Mouse (Mus musculus) gastrocnemius, adult 2 months (tissue): ENCODE results near the gene Mob1a. TPM values are rescaled to one million over a fixed set of nuclear protein-coding genes. Genes with fewer than 3 reads are reported as not detected.
A peak's percentile ranks its signal among the peaks of the same experiment; 100 is the strongest.

Source experiments
- DNase-seq: peaks from one replicate; pipeline ENCODE4 v3.0.0; 2022
- H3K27ac ChIP-seq: fragments of 200-600 bp; 2 replicates; pipeline ENCODE4 v1.8.1; 2022; ENCODE audit warnings: mild to moderate bottlenecking
- H3K4me3 ChIP-seq: fragments of 200-600 bp; 2 replicates; pipeline ENCODE4 v1.8.1; 2022; ENCODE audit warnings: mild to moderate bottlenecking, moderate library complexity
- CTCF ChIP-seq: fragments of 200-600 bp; IDR thresholded peaks from 2 replicates; pipeline ENCODE4 v1.8.1; 2022; ENCODE audit warnings: antibody characterized with exemption, mild to moderate bottlenecking, moderate library complexity
- intact Hi-C: fragments of 180-260 bp; cut with DNase I; formaldehyde crosslinking; loops from one replicate; pipeline ENCODE4 v1.15.1; 2025
- long read RNA-seq, 2 experiments: library from polyadenylated mRNA; stranded (forward); transcript quantifications; one replicate each; pipeline ENCODE4 v2.0.0; 2021
- total RNA-seq, 2 experiments: library from RNA; stranded (reverse); gene quantifications; 2 replicates each; pipeline ENCODE4 v1.2.3; 2021

The Mob1a gene
- total RNA-seq: 10 to 100 TPM in 1 of 2 experiments, 1 to 10 TPM in 1; 7.4 to 12.6 TPM
- long read RNA-seq, experiment 1, full-length matches to known transcripts: 2 of 7 reads
- long read RNA-seq, experiment 1, partial matches to known transcripts: 0 of 7 reads
- long read RNA-seq, experiment 1, other reads (novel, unspliced or antisense): 5 of 7 reads
- long read RNA-seq, experiment 2, full-length matches to known transcripts: 2 of 9 reads
- long read RNA-seq, experiment 2, partial matches to known transcripts: 1 of 9 reads
- long read RNA-seq, experiment 2, other reads (novel, unspliced or antisense): 6 of 9 reads

- peak within 1 kb of the TSS; percentile 92 for H3K4me3 ChIP-seq
- no peak for TF ChIP-seq CTCF
- intact Hi-C loops: no loop called here
- peak; percentile 97 for DNase-seq
- peak within 1 kb of the TSS; percentile 98 for H3K27ac ChIP-seq
These were observed at the start of gene Mob1a, which contains the start of gene Mthfd2 for GRCm38 (mm10) chr6:83325525-83326393. Gene Mob1a, plus strand, starts transcription at chr6:83326016. Gene Mthfd2, minus strand, starts transcription at chr6:83325908.

- H3K27ac ChIP-seq: no peak overlapping the region
- TF ChIP-seq CTCF: no peak
- no peak overlapping the region for H3K4me3 ChIP-seq
- intact Hi-C loops: no loop called here
- no peak for DNase-seq
These were observed 48.7 kb upstream of the Mob1a start for GRCm38 (mm10) chr6:83277151-83277550.

DNA sequence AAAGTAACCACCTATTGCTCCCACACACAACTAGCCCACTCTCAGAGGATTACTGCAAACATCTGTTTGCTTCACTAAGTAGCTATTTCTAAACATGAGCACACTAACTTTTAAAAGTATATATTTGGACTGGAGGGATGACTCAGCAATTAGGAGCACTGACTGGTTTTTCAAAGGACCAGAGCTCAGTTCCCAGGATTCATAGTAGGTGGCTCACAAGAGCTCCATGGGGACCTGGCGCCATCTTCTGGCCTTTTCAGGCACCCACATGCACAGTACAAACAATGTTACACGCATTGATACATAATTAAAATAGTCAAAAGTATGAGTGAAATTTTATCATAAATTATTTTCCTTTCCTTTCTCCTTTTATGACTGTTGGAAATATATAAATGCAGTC lies 46.9 kb upstream of the Mob1a start:
- peak; percentile 71 for TF ChIP-seq CTCF
- intact Hi-C loops: no loop called here
- Histone ChIP-seq H3K27ac (no peak overlapping the region), H3K4me3 (no peak overlapping the region)
- no peak for DNase-seq

- intact Hi-C loops: no loop called here
- H3K4me3 ChIP-seq: no peak overlapping the region
- no peak overlapping the region for H3K27ac ChIP-seq
- no peak for DNase-seq
- TF ChIP-seq CTCF: peak; percentile 68
These were observed 45.4 kb upstream of the Mob1a start for GRCm38 (mm10) chr6:83280256-83280955.

- Histone ChIP-seq H3K27ac (no peak overlapping the region), H3K4me3 (no peak overlapping the region)
- DNase-seq: no peak
- no peak for TF ChIP-seq CTCF
- intact Hi-C loops: no loop called here
These were observed 25.2 kb upstream of the Mob1a start for GRCm38 (mm10) chr6:83300447-83301229.

DNA sequence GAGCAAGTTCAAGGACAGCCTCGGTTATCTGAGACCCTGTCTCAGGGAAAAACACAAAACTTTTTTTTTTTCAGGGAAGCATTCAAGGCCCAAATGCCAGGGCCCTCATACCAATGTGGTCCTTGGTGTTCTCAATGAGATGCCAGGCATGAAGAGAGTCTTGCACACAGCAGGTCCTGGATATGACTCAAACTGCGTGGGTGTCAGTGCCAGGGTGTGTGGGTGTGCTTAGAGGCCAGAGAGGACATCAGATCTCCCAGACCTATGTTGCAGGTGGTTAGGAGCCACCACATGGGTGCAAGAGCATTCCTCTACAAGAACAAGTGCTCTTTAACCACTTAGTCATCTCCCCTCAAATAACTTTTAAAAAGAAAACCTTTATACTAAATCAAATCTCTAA lies 24.5 kb upstream of the Mob1a start:
- Histone ChIP-seq H3K4me3 (no peak overlapping the region), H3K27ac (no peak overlapping the region)
- intact Hi-C loops: no loop called here
- no peak for TF ChIP-seq CTCF
- no peak for DNase-seq

- no peak for TF ChIP-seq CTCF
- no peak overlapping the region for H3K27ac ChIP-seq
- intact Hi-C loops: no loop called here
- DNase-seq: no peak
- no peak overlapping the region for H3K4me3 ChIP-seq
These were observed 23.6 kb upstream of the Mob1a start for GRCm38 (mm10) chr6:83302264-83302663.

DNA sequence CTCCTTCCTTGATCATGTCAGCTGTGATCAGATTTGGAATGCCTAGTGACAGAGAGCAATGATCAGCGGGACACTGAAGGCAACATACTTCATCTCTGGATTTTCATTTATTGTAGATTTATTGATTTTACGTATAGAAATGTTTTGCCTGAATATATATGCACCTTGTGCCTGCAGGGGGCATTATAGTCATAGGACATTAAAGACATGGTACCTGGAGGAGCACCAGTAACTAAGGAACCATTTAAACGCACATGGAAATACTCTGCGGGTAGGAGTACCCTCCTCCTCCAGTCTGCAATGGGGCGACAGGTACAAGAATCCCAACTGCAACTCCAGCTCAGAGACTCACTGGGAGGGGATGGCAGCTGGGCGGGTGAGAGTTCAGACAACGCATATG lies 16.8 kb upstream of the Mob1a start:
- intact Hi-C loops: no loop called here
- Histone ChIP-seq H3K4me3 (no peak overlapping the region), H3K27ac (no peak overlapping the region)
- TF ChIP-seq CTCF: no peak; the same call in 1 of the 2 replicates
- no peak for DNase-seq

DNA sequence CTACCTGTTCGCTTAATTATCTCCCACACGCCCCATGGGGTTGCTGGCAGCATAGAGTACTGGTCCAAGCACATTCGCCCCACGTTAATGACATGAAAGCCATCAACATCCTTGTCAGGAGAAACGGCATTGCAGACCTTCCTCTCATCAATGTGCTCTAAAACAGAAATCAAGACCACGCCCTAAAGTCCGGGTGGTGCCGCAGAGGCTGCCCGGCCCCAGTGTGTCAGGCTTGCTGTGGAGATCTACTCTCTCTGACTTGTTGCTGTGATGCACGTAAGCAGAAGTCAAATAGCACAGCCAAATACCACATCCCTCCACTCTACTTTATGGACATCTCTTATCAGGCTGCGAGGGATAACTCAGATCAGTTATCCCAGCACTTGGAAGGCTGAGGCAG lies 14.6 kb upstream of the Mob1a start:
- no peak overlapping the region for H3K27ac ChIP-seq
- no peak for TF ChIP-seq CTCF
- no peak overlapping the region for H3K4me3 ChIP-seq
- intact Hi-C loops: no loop called here
- no peak for DNase-seq

GRCm38 (mm10) chr6:83312021-83312420 lies 13.8 kb upstream of the Mob1a start:
- intact Hi-C loops: no loop called here
- no peak for TF ChIP-seq CTCF
- H3K27ac ChIP-seq: no peak overlapping the region
- no peak for DNase-seq
- no peak overlapping the region for H3K4me3 ChIP-seq

- no peak for TF ChIP-seq CTCF
- H3K4me3 ChIP-seq: no peak overlapping the region
- intact Hi-C loops: no loop called here
These were observed 13.3 kb upstream of the Mob1a start for GRCm38 (mm10) chr6:83312514-83312913.

GRCm38 (mm10) chr6:83315293-83315692 lies 10.5 kb upstream of the Mob1a start:
- no peak for DNase-seq
- Histone ChIP-seq H3K27ac (no peak overlapping the region), H3K4me3 (no peak overlapping the region)
- intact Hi-C loops: no loop called here
- no peak for TF ChIP-seq CTCF

More at GRCm38 (mm10) chr6:83312514-83312913, 13.3 kb upstream of the Mob1a start:
- DNase-seq: no peak
- no peak overlapping the region for H3K27ac ChIP-seq
